Mouse (Mus musculus): ENCODE results near the gene 4930544D05Rik.

Gene 4930544D05Rik

DNA sequence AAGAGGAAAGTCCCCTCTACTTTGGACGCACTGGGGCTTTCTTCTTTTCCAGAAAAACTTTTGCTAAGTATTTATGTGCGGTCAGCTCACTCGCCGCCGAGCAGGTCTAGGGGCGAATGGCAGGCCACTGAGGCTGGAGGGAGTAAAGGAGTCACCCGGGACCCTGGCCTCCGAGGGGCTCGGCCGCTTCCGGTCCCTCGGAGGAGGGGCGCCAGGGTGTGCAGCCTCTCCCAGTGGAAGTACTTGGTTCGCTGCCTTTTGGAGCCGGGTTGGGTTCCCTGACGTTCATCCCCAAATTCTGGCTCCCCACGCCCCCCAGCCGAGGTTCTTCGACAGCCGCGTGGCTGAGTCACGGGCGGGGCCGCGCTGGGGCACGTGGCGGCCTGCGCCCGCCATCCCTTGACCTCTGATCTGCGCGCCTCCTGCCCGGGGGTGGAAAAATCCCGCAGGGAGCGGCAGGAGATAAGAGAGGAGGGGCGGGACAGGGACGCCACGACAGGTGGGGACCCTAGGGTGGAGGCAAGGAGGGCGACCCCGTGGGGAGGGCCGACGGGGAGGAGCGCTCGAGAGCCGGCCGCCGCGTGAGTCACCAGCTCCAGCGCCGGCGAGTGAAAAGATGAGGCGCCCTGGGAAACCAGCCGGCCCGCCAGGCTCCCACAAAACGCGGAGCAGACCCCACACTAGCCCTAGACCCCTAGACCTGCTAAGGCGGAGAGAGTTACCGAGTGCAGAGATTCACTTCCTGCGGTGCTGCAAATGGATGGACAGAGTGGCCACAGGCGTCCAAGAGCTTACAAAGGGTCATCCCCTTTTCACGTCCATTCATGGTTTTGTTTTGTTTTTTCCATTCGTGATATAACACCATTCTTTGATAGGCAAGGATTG, 40.2 kb downstream of the 4930544D05Rik start:
- in situ Hi-C loops (cut with MboI), result loop anchor here (25.0 kb wide), 1 partner anchor 644 kb away; the partner anchor contains the start of genes Acadvl, Dlg4 and Dvl2

DNA sequence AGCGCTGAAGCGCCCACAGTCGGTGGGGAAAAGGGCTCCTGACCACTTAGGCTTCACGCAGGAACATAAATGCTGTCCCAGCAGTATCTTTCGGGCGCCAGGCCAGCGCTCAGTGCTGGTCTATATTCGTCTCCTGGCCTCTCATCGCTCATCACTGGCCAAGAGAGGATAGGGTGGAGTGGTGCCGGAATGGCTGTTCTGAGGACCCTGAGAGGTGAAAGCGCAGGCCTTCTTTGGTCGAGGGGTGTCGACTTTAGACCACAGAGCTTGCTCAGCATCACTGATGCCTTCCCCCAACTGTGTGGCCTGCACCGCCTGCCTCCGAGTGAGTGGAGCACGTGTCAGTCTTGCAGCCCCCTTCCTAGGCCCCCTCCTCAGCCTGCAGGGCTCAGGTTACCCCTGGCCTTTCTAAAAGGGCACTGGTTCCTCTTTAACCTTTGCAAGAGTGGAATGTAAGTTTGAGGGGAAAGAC, 40.8 kb downstream of the 4930544D05Rik start:
- in situ Hi-C loops (cut with MboI), result loop anchor here (25.0 kb wide), 1 partner anchor 644 kb away; the partner anchor contains the start of genes Acadvl, Dlg4 and Dvl2

DNA sequence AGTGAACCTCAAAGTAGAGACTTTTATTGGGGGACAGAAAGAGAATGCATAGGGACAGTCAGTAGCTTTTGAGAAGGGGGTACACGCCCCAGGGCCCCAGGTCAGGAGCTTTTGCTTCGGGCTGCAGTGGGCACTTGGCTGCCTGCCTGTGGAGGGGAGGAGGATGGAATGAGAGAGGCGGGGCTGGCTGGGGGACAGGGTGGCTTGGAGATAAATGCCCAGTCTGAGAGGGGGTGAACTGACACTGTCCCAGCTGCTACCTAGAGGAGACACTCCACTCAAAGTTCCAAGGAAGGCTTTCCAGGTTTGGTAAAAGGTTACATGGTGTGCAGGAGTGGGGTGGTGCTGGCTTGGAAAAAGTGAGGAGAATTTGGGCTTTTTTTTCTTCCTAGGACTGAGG, 41.3 kb downstream of the 4930544D05Rik start, which contains the start of gene Eno3:
Eno3 (plus strand) TSS at position 239 of the 400 bp plus-strand sequence.
- in situ Hi-C loops (cut with MboI), result loop anchor here (25.0 kb wide), 1 partner anchor 645 kb away; the partner anchor contains the start of genes Acadvl, Dlg4 and Dvl2

DNA sequence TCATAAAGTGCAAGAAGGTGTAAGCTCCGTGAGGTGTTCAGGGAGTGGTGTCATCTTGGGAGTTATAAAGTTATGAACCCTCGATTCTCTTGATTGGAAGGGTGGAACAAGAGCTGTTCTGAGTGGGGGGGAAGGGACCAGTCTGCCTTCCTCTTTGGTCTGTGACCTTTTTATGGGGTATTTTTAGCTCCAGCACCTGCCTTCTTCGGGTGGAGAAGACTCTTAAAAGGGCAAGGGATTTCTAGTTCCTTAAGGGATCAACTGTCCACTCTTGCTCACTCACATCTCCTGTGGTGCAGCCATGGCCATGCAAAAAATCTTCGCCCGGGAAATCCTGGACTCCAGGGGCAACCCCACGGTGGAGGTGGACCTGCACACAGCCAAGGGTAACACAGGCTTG, 41.9 kb downstream of the 4930544D05Rik start:
- in situ Hi-C loops (cut with MboI), result loop anchor here (25.0 kb wide), 1 partner anchor 645 kb away; the partner anchor contains the start of genes Acadvl, Dlg4 and Dvl2

- in situ Hi-C loops (cut with MboI), result loop anchor here (25.0 kb wide), 1 partner anchor 646 kb away; the partner anchor contains the start of genes Acadvl, Dlg4 and Dvl2
Measured at GRCm38 (mm10) chr11:70657991-70658390, 42.3 kb downstream of the 4930544D05Rik start.

- in situ Hi-C loops (cut with MboI), result loop anchor here (25.0 kb wide), 1 partner anchor 646 kb away; the partner anchor contains the start of genes Acadvl, Dlg4 and Dvl2
Measured at GRCm38 (mm10) chr11:70658521-70658920, 42.9 kb downstream of the 4930544D05Rik start.

DNA sequence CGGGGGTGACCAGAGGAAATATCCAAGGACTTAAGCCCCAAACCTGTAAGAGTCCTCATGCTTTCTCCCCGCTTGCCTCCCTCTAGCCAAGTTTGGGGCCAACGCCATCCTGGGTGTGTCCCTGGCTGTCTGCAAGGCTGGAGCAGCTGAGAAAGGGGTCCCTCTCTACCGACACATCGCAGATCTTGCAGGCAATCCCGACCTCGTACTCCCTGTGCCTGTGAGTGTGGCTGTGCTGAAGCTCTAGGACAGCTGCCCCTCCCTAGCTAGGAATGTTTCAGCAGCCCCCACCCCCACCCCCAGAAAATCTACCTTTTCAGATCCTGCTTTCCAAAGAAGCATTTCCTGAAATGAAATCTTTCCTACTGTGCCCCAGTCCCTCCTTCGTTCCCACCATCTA, 43.3 kb downstream of the 4930544D05Rik start:
- in situ Hi-C loops (cut with MboI), result loop anchor here (25.0 kb wide), 1 partner anchor 647 kb away; the partner anchor contains the start of genes Acadvl, Dlg4 and Dvl2

DNA sequence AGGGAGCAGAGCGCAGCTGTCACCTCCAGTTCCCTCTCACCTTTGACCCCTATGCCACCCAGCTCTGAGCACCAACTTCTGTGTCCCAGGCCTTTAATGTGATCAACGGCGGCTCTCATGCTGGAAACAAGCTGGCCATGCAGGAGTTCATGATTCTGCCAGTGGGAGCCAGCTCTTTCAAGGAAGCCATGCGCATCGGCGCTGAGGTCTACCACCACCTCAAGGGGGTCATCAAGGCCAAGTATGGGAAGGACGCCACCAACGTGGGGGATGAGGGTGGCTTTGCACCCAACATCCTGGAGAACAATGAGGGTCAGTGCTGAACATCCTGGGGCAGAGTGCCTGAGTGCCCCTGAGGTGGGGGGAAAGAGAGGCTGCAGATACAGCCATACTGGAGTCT, 44.9 kb downstream of the 4930544D05Rik start:
- in situ Hi-C loops (cut with MboI), result loop anchor here (25.0 kb wide), 1 partner anchor 648 kb away; the partner anchor contains the start of genes Acadvl, Dlg4 and Dvl2

GRCm38 (mm10) chr11:70663101-70663500, 47.5 kb downstream of the 4930544D05Rik start:
- in situ Hi-C loops (cut with MboI), result loop anchor here (25.0 kb wide), 1 partner anchor 651 kb away; the partner anchor contains the start of genes Acadvl, Dlg4 and Dvl2

GRCm38 (mm10) chr11:70663957-70664356, 48.3 kb downstream of the 4930544D05Rik start:
- in situ Hi-C loops (cut with MboI), result loop anchor here (25.0 kb wide), 1 partner anchor 652 kb away; the partner anchor contains the start of genes Acadvl, Dlg4 and Dvl2

DNA sequence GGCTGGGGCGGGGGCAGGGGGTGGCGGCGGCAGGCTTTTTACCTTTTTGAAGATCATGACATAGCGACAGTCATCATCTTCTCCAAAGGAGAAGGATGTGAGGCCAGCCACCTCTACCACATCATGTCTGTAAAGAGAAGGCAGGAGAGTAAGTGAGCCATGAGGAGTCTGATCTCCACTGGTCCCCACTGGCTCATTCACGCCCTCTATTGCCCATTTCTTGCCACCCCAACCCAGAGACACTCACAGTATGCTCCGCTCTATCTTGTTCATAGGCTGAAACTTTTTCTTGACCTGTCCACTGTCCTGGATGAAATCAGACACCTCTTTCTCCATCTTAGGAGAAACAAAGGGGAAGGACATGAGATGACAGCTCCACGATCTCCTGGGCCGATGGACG, 49.1 kb downstream of the 4930544D05Rik start:
- in situ Hi-C loops (cut with MboI), result loop anchor here (25.0 kb wide), 1 partner anchor 652 kb away; the partner anchor contains the start of genes Acadvl, Dlg4 and Dvl2

All from mature B cell (primary cell).